Comparison of ENCODE assay signal across 15 mouse cellular contexts in genomic region chr7:58247261-58247660, GRCm38 (mm10).
DNase-seq lines count a peak whose midpoint lies in the region; ATAC-seq and TF ChIP-seq lines count a peak whose summit lies in the region.
"Had no signal": no experiment of that assay in that cellular context is flagged by ENCODE, and none has a peak within 500 bp of the region (broad histone marks: within the 10 kb centered on the region; RNA-seq: fewer than 3 reads in every experiment).

No protein-coding gene starts in this region.

- H3K4me2 ChIP-seq in hindbrain, embryonic 16.5 days (ENCODE audit: low read length): no peak overlapping the region
- no peak overlapping the region for H3K4me2 ChIP-seq in hindbrain, embryonic 11.5 days (replicated peaks; ENCODE audit: low read depth, low read length)
- H3K4me2 ChIP-seq in lung, postnatal 0 days (replicated peaks; ENCODE audit: low read depth, low read length): no peak overlapping the region

- no peaks in the 10 kb centered on the region for H3K9me3 ChIP-seq in hindbrain, embryonic 16.5 days (ENCODE audit: control insufficient read depth, low read length)
- H3K9me3 ChIP-seq in hindbrain, embryonic 11.5 days (ENCODE audit: control insufficient read depth, low read length): no peaks in the 10 kb centered on the region
- no peaks in the 10 kb centered on the region for H3K9me3 ChIP-seq in lung, postnatal 0 days (ENCODE audit: low read length)

- H3K4me1 ChIP-seq in hindbrain, embryonic 16.5 days (ENCODE audit: control insufficient read depth, insufficient read depth, low read depth, low read length): no peaks in the 10 kb centered on the region
- no peaks in the 10 kb centered on the region for H3K4me1 ChIP-seq in hindbrain, embryonic 11.5 days (replicated peaks; ENCODE audit: control insufficient read depth, insufficient read depth, low read length)
- no peaks in the 10 kb centered on the region for H3K4me1 ChIP-seq in lung, postnatal 0 days (ENCODE audit: insufficient read depth, low read depth, low read length)

- WGBS in hindbrain, embryonic 16.5 days: 58% methylated on average over 3 of the region's 3 CpGs
- 65% methylated on average over 3 of the region's 3 CpGs for WGBS in hindbrain, embryonic 11.5 days
- 45% methylated on average over 3 of the region's 3 CpGs for WGBS in lung, postnatal 0 days

- no peaks in the 10 kb centered on the region for H3K27me3 ChIP-seq in hindbrain, embryonic 16.5 days (replicated peaks; ENCODE audit: control insufficient read depth, insufficient read depth, low read length)
- H3K27me3 ChIP-seq in hindbrain, embryonic 11.5 days (ENCODE audit: control insufficient read depth, insufficient read depth, low read length): no peaks in the 10 kb centered on the region
- no peaks in the 10 kb centered on the region for H3K27me3 ChIP-seq in lung, postnatal 0 days (replicated peaks; ENCODE audit: insufficient read depth, low read length)

- DNase-seq in hindbrain, embryonic 11.5 days (ENCODE audit: low spot score): no peak
- DNase-seq in layer of hippocampus, adult 18-20 months (ENCODE audit: low spot score in 2 of 2): peak; percentile 78 to 91
- peak; percentile 26 to 82 for DNase-seq in left cerebral cortex, adult 9 months (ENCODE audit: low spot score in 2 of 2)
- peak; percentile 17 for DNase-seq in right cerebral cortex, postnatal 4 days
- no peak for DNase-seq in natural killer cell, adult 2 months (ENCODE audit: low spot score in 2 of 2)
- no peak for DNase-seq in thymus, postnatal 36 days
- no peak for DNase-seq in lung, postnatal 0 days (ENCODE audit: low spot score)
- DNase-seq: gastrocnemius, postnatal 36 days; kidney, postnatal 14 days; liver; lung, postnatal 4 days; spleen, adult 18-20 months had no signal

- no peak overlapping the region for H3K4me3 ChIP-seq in hindbrain, embryonic 16.5 days (ENCODE audit: low read length)
- H3K4me3 ChIP-seq in hindbrain, embryonic 11.5 days (ENCODE audit: low read depth, low read length): no peak overlapping the region
- H3K4me3 ChIP-seq in lung, postnatal 0 days (ENCODE audit: low read depth, low read length): no peak overlapping the region
- H3K4me3 ChIP-seq: erythroblast, embryonic 14.5 days had no signal

- ATAC-seq in hindbrain, embryonic 16.5 days: 0 out of 2 replicates have a peak, but pooled peaks have one; percentile 50
- no peak for ATAC-seq in hindbrain, embryonic 11.5 days (ENCODE audit: low FRiP score)
- no peak for ATAC-seq in lung, postnatal 0 days
- ATAC-seq: inflammation-experienced regulatory T-cells, adult 6 months had no signal

- no peak overlapping the region for H3K27ac ChIP-seq in hindbrain, embryonic 16.5 days (ENCODE audit: low read depth, low read length)
- no peak overlapping the region for H3K27ac ChIP-seq in hindbrain, embryonic 11.5 days (ENCODE audit: low read depth, low read length)
- H3K27ac ChIP-seq in lung, postnatal 0 days (ENCODE audit: low read length): no peak overlapping the region

- no peak for TF ChIP-seq EP300 in lung, postnatal 0 days (IDR thresholded peaks at IDR 0.05)

- no peak for TF ChIP-seq CTCF in lung, postnatal 0 days (IDR thresholded peaks at IDR 0.05)

- H3K36me3 ChIP-seq in hindbrain, embryonic 16.5 days (ENCODE audit: control insufficient read depth, insufficient read depth, low read length): no peaks in the 10 kb centered on the region
- no peaks in the 10 kb centered on the region for H3K36me3 ChIP-seq in hindbrain, embryonic 11.5 days (ENCODE audit: control insufficient read depth, insufficient read depth, low read length)
- H3K36me3 ChIP-seq in lung, postnatal 0 days (ENCODE audit: insufficient read depth, low read length): no peaks in the 10 kb centered on the region

- H3K9ac ChIP-seq in hindbrain, embryonic 16.5 days (ENCODE audit: low read depth, low read length): no peak overlapping the region
- H3K9ac ChIP-seq in hindbrain, embryonic 11.5 days (ENCODE audit: low read depth, low read length): no peak overlapping the region
- H3K9ac ChIP-seq in lung, postnatal 0 days (replicated peaks; ENCODE audit: low read depth): no peak overlapping the region

Comparison
In these comparisons a context has a peak if more than half of its experiments do, and no peak if none do; other contexts are left out.
1. DNase-seq: peak in layer of hippocampus, adult 18-20 months (2 of 2), left cerebral cortex, adult 9 months (2 of 2) and right cerebral cortex, postnatal 4 days (single experiment); none in hindbrain, embryonic 11.5 days (single experiment), natural killer cell, adult 2 months (0 of 2), thymus, postnatal 36 days (0 of 2) and lung, postnatal 0 days (single experiment).